Mouse (Mus musculus) left cerebral cortex, postnatal 25 days (tissue): ENCODE data around the gene Sdc1. TPM values are rescaled to one million over a fixed set of nuclear protein-coding genes. Genes with fewer than 3 reads are reported as not detected.

Experiments used
- DNase-seq, 2 experiments: peaks; one replicate each; pipeline ENCODE4 v3.0.0; 2022; ENCODE audit warnings: low spot score in 2 of 2, mixed read lengths in 1 of 2
- intact Hi-C: fragments of 180-260 bp; cut with DNase I; formaldehyde crosslinking; loops from one replicate; pipeline ENCODE4 v1.15.1; 2025
- total RNA-seq, 2 experiments: library from RNA; stranded (reverse); gene quantifications; 2 replicates each; pipeline ENCODE4 v1.2.3; 2021

Gene Sdc1
- 1 to 10 TPM; 1.3 to 1.6 TPM for total RNA-seq

- DNase-seq: peak; percentile 31 to 37
- intact Hi-C loops: loop anchor here (5.0 kb wide), 1 partner anchor 116 kb away; no protein-coding TSS in a partner anchor
Measured at GRCm38 (mm10) chr12:8770946-8771843, at the start of gene Sdc1. TSS of gene Sdc1 (plus strand) at chr12:8771323.

DNA sequence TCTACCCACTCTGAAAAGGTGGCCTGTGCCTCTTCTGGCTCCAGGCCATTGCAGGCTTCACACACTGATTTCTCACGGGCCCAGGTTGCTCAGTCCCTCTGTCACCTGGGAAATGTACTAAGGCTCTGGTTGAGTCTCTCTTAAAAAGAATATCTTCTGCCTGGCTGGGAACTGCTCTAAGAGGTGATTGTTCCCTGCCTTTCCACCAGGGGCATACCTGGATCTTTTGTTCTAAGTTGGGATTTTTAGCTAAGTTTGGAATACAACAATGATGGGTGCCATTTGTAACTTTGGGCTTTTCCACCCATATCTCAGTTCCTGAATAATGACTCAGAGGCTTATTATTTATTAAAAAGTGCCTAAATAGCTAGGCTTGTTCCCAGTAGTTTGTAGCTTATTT lies 44.2 kb upstream of the Sdc1 start:
- DNase-seq: no peak
- intact Hi-C loops: no loop called here

- intact Hi-C loops: no loop called here
- no peak for DNase-seq
Measured at GRCm38 (mm10) chr12:8728739-8729138, 42.4 kb upstream of the Sdc1 start.

- intact Hi-C loops: no loop called here
- DNase-seq: no peak
Measured at GRCm38 (mm10) chr12:8753654-8754053, 17.5 kb upstream of the Sdc1 start.

DNA sequence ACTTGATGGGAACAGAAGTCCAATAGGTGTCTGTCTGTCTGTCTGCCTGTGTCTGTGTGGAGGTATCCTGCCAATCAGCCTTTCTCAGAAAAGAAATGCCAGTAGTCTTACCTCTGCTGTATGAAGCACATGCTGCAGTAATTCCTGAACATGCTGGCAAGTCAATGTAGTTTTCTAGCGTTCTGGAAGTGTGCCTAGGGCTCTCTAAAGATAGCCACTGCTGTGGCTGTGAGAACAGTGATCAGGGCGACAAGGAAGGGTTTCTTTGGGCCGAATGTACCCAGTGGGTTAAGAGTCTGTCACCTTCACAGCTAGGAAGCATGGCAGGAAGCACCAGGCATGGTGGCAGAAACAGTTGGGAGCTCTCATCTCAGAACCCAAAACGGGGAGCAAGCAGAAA lies 17.0 kb upstream of the Sdc1 start:
- intact Hi-C loops: no loop called here
- DNase-seq: peak; percentile 38 to 76

- intact Hi-C loops: no loop called here
- DNase-seq: no peak
Measured at GRCm38 (mm10) chr12:8758029-8758428, 13.1 kb upstream of the Sdc1 start.

DNA sequence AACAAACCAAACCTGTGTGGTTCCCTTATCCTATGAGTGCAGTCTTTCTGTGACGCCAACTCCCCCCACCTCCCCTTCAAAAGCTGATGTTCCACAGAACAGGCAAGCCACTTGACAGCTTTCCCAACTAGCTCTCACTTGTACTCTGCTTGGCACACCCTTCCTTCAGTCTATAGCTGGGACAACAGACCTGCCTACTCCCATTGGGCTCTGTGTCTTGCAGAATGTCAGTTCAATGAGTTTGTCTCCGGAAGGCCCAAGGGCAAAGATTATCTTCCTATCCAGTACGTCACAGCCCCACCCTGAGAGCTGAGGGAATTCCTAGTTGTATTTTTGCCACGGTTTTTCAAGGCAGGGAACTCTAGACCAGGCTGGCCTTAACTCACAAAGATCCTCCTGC lies 12.0 kb upstream of the Sdc1 start:
- no peak for DNase-seq
- intact Hi-C loops: no loop called here

DNA sequence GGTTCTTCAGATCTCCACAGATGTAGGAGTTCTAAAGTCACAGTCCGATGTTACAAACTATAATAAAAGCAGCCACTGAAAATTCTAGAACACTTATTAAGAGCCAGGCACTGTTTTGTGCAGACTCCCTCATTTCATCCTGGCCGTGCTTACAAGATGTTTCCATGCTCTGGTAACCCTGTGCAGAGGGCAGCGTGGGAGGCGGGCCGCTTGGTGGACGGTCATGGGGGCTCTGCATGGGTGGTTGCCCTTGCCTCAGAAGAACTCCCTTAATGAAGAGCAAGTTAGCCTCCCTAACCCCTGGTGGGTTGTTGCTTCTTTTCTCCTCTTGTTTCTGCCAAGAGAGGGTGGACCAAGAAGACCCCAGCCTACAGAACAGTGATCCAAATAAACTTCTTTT lies 11.3 kb upstream of the Sdc1 start:
- intact Hi-C loops: no loop called here
- DNase-seq: no peak

- intact Hi-C loops: no loop called here
- no peak for DNase-seq
Measured at GRCm38 (mm10) chr12:8760561-8760960, 10.6 kb upstream of the Sdc1 start.

GRCm38 (mm10) chr12:8761058-8761457 lies 10.1 kb upstream of the Sdc1 start:
- intact Hi-C loops: no loop called here
- no peak for DNase-seq

GRCm38 (mm10) chr12:8762667-8763066 lies 8.5 kb upstream of the Sdc1 start:
- intact Hi-C loops: no loop called here
- no peak for DNase-seq

GRCm38 (mm10) chr12:8764221-8764930 lies 6.7 kb upstream of the Sdc1 start:
- DNase-seq: no peak
- intact Hi-C loops: no loop called here

DNA sequence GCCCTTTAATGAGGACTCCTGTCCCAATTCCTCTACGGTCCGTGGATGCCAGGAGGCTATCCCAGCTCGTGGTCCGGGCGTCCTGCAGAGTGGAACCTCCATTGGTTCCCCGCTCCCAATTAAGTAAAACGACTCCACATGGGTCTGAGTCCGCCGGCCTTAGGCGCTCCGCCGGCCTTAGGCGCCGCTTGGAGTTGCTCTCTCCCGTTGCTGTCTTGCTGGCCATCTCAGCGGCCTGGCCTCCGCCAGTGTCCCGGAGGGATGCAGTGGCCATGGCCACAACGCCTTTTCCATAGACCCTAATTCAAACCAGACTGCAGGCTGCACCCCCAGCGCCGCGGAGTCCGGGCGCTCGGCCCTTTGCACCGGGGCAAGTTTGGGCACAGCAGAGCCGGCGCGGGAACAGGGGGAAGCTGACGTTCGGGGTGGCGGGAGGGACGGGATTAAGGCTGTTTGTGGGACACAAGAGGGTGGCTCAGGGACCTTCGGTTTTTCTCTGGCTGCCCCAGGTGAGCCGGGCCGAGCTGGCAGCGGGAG lies 789 bp downstream of the Sdc1 start:
- intact Hi-C loops: loop anchor here (5.0 kb wide), 1 partner anchor 115 kb away; no protein-coding TSS in a partner anchor
- DNase-seq: no peak

DNA sequence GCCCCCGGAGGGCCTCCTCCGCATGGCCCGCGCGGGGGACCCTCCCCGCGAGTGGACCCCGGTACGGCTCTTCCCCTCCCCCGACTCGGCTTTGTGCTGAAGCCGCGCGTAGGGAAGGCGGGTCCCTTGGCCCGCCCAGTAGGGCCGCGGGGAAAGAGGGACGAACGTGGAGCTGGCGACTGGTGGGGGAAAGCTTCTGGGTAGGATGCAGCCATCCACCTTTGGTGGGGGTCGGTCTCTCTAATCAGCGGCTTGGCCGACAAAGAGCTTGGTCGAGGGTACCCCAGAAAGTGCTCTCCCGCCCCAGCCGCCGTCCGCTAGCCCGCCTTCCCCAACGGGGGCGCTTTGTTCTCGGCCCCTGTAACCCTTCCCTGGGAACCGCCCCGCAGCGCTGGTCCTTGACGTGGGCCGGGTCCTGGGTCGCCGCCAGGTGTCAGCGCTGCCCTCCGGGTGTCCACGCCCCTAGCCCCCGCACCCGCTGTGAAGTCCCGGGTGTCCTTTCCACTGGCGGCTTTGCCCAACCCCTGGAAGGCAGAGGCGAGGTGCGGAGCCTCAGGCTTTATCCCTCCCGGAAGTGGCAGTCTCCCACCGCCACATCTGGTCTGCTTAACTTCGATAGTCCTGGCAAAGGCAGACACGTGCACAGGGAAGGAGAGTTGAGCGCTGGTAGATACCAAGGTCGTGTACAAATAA lies 1.5 kb downstream of the Sdc1 start:
- intact Hi-C loops: loop anchor here (5.0 kb wide), 1 partner anchor 115 kb away; no protein-coding TSS in a partner anchor
- DNase-seq: no peak

DNA sequence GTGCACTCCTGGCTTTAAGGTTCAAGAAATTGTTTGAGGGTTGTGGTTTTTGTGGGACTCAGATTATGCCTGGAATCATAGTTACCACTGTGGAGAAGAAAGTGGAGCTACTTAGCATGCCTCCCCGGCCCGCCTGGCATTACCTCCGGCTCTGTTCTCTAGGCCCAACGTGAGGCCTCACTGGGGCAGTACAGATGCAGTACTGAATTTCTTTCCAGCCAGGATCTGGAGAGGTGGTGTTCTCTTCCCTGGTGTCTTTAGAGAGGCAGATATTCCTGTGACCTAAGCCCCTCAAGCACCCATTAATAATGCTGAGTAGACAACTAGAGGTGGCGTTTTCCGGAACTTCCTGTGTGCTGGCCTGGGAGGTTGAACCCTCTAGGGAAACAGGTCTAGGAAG lies 2.2 kb downstream of the Sdc1 start:
- intact Hi-C loops: loop anchor here (5.0 kb wide), 1 partner anchor 114 kb away; no protein-coding TSS in a partner anchor
- DNase-seq: no peak

DNA sequence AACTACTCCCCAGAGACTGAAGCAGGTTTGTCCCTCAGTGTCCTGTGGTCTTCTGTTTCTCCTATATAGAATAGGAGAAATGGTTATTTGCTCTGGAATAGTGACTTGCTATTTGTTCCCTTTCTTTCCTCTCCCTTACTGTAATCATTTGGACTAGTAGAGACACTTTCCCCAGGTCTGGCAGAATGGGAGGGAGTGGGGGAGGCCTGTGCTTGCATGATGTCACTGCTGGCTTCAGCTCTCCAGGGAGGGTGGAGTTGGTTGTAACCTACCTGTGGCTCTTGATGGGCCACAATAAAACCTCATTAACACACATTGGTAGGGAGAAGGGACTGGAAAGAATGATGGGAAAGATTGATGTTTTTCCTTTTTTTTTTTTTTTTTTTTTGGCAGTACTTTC lies 3.1 kb downstream of the Sdc1 start:
- intact Hi-C loops: loop anchor here (5.0 kb wide), 1 partner anchor 113 kb away; no protein-coding TSS in a partner anchor
- DNase-seq: no peak

DNA sequence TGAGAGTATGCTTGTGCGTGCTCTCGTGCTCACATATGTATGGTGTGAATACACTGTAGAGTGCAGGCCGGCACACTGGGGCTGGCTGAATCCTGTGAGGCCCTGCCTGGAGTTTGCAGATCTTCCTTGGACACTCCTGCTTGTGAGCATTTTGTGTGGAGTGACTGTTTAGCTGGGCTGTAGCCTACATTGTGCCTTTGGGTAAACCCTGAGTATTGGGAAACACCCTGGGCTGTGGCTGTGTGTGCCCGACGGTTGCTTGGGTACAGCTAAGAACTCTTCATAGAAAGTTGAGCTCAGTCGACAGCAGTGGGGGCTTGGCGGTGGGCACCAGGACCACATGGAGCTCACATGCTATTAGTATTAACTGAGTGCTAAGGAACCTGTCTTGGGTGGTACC lies 5.1 kb downstream of the Sdc1 start:
- intact Hi-C loops: no loop called here
- no peak for DNase-seq

DNA sequence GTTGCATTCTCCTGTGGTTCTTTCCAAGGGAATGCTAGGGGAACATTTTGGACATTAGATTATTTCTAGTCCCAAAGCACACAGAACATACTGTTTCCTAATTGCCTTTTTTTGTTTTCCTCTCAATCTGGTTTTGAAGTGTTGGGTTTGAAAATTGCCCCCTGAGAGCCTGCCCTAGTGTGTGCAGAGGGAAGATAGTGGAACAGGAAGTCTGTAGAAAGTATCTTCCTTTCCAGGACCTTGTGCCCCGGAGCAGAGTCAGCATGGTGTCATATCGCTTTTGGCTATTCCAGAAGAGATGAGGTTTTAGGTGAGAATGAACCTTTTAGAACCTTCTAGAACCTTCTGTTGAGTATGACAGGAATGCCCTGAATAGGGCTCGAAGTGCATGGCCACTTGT lies 5.6 kb downstream of the Sdc1 start:
- DNase-seq: no peak
- intact Hi-C loops: no loop called here

GRCm38 (mm10) chr12:8778106-8778505 lies 7.0 kb downstream of the Sdc1 start:
- DNase-seq: no peak
- intact Hi-C loops: no loop called here

- intact Hi-C loops: no loop called here
- DNase-seq: no peak
Measured at GRCm38 (mm10) chr12:8779851-8780250, 8.7 kb downstream of the Sdc1 start.
